Mouse (Mus musculus): ENCODE results near the gene Gm21900. TPM values are rescaled to one million over a fixed set of nuclear protein-coding genes. Genes with fewer than 3 reads are reported as not detected.

Gm21900 gene
- not detected for polyA plus RNA-seq (2014; fragmentation: Illumina TruSeq; extraction: RNeasy Lipid Tissue Mini Kit (QIAGEN cat#74804); ENCODE audit: low read depth, low replicate concordance)

DNA sequence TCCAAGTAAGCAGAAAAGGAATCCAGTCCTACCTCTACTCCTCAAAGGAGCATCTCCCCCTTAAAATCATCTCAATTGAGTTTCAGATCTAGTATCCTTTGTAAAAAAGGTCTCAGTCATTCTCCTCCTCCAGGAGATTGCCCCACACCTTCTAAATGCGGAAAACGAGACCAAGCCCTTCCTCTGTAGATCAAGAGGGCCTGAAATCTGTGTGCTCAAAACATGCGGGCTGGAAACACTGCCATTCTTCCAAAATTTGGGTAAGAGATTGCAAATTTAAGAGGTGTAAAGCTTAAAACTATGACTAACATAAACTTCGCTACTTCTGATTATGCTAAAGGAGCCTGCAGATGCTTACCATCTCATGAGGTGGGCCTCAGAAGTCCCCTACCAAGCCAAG lies at the start of gene Gm21900:
Gene Gm21900, plus strand, starts transcription at position 301 of the 400 bp plus-strand sequence.

Other genes starting within 250 kb of the Gm21900 start
- not detected for gene Gm28510, start 203.6 kb upstream of the Gm21900 start, polyA plus RNA-seq (2014; fragmentation: Illumina TruSeq; extraction: RNeasy Lipid Tissue Mini Kit (QIAGEN cat#74804); ENCODE audit: low read depth, low replicate concordance)
- gene Gm20737, start 80.3 kb upstream of the Gm21900 start, polyA plus RNA-seq (2014; fragmentation: Illumina TruSeq; extraction: RNeasy Lipid Tissue Mini Kit (QIAGEN cat#74804); ENCODE audit: low read depth, low replicate concordance) = not detected
- not detected for gene Gm21775, start 62.9 kb upstream of the Gm21900 start, polyA plus RNA-seq (2014; fragmentation: Illumina TruSeq; extraction: RNeasy Lipid Tissue Mini Kit (QIAGEN cat#74804); ENCODE audit: low read depth, low replicate concordance)
- gene Gm20777, start 136.1 kb downstream of the Gm21900 start, polyA plus RNA-seq (2014; fragmentation: Illumina TruSeq; extraction: RNeasy Lipid Tissue Mini Kit (QIAGEN cat#74804); ENCODE audit: low read depth, low replicate concordance) = not detected